Mouse (Mus musculus) monocyte, adult 2 months (primary cell): ENCODE measurements around the gene Gpbp1.

Experiments
- DNase-seq, 2 experiments: peaks; one replicate each; pipeline ENCODE4 v3.0.0; 2022; ENCODE audit warnings: low spot score in 2 of 2, low read depth in 1 of 2

Gpbp1 gene

GRCm38 (mm10) chr13:111489802-111490723, at the start of gene Gpbp1:
Gene Gpbp1 (minus strand): TSS chr13:111490111.
- peak; percentile 100 for DNase-seq

GRCm38 (mm10) chr13:111537718-111538117, 47.8 kb upstream of the Gpbp1 start:
- no peak for DNase-seq

GRCm38 (mm10) chr13:111536207-111536887, 46.4 kb upstream of the Gpbp1 start:
- no peak for DNase-seq

- DNase-seq, result no peak
These were observed 44.2 kb upstream of the Gpbp1 start for GRCm38 (mm10) chr13:111534131-111534530.

- no peak for DNase-seq
These were observed 42.5 kb upstream of the Gpbp1 start for GRCm38 (mm10) chr13:111532178-111532948.

GRCm38 (mm10) chr13:111531701-111532100, 41.8 kb upstream of the Gpbp1 start:
- no peak for DNase-seq

GRCm38 (mm10) chr13:111524277-111524676, 34.4 kb upstream of the Gpbp1 start:
- no peak for DNase-seq

GRCm38 (mm10) chr13:111522336-111522735, 32.4 kb upstream of the Gpbp1 start:
- no peak for DNase-seq

GRCm38 (mm10) chr13:111520456-111520855, 30.5 kb upstream of the Gpbp1 start:
- DNase-seq, result no peak

GRCm38 (mm10) chr13:111518332-111518731, 28.4 kb upstream of the Gpbp1 start:
- DNase-seq, result no peak

GRCm38 (mm10) chr13:111516385-111517150, 26.7 kb upstream of the Gpbp1 start:
- DNase-seq, result no peak

GRCm38 (mm10) chr13:111509385-111509784, 19.5 kb upstream of the Gpbp1 start:
- DNase-seq, result no peak

- DNase-seq, result no peak
These were observed 18.7 kb upstream of the Gpbp1 start for GRCm38 (mm10) chr13:111508645-111509044.

- DNase-seq, result no peak
These were observed 4.6 kb upstream of the Gpbp1 start for GRCm38 (mm10) chr13:111494330-111495029.

GRCm38 (mm10) chr13:111491046-111491756, 1.3 kb upstream of the Gpbp1 start:
- no peak for DNase-seq

- no peak for DNase-seq
These were observed 459 bp downstream of the Gpbp1 start for GRCm38 (mm10) chr13:111489502-111489801.

- no peak for DNase-seq
These were observed 1.0 kb downstream of the Gpbp1 start for GRCm38 (mm10) chr13:111488651-111489501.

- no peak for DNase-seq
These were observed 12.2 kb downstream of the Gpbp1 start for GRCm38 (mm10) chr13:111477695-111478094.
